Mouse (Mus musculus) ES-Bruce4 (cell line): ENCODE results near the gene Kif16b.

Experiments used
- CTCF ChIP-seq: IDR thresholded peaks from one replicate; pipeline ENCODE4 v1.8.1; 2011; ENCODE audit warnings: low read depth, low read length
- EP300 ChIP-seq: IDR thresholded peaks from 2 replicates; pipeline ENCODE4 v1.6.1; 2011; ENCODE audit warnings: low read depth, low read length; ENCODE audit not compliant: insufficient read depth
- POLR2A ChIP-seq: IDR thresholded peaks from one replicate; pipeline ENCODE4 v1.8.1; 2011; ENCODE audit warnings: low read length; ENCODE audit not compliant: insufficient read depth

DNA sequence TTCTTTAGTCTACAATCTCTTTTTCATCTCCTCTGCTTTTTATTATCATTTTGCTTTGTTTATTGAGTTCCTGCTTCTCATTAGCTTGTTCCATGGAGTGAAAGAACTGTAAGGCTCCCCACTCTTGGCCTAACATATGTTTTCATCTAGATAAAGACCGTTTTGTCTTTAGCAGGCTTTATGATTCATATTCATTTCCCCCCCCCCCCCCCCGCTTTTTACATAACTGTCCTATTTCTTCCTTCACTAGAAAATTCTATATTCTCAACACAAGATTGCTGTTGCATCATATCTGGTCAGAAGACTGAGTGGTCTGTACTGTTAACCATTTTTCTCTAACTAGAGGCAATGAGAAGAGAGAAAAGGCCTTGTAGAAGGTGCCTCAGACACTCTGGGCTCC is 137.1 kb downstream of the Kif16b start:
- no peak for TF ChIP-seq POLR2A
- TF ChIP-seq CTCF, result no peak
- TF ChIP-seq EP300, result no peak
